Mouse (Mus musculus) Patski (cell line): ENCODE data around the gene Ifi208. TPM values are rescaled to one million over a fixed set of nuclear protein-coding genes. Genes with fewer than 3 reads are reported as not detected.

Experiments used
- ATAC-seq: fragments of 100-300 bp; one replicate; pipeline ENCODE4 v1.8.0; 2021
- CTCF ChIA-PET: fragments of 350-600 bp; sonication (Branson Sonifier 250); formaldehyde crosslinking; loops from one replicate; lab custom pipeline; 2022; ENCODE audit warnings: inconsistent platforms; lab: Charles Lee
- POLR2A ChIA-PET: fragments of 350-600 bp; sonication (Branson Sonifier 250); formaldehyde crosslinking; loops from one replicate; lab custom pipeline; 2022; ENCODE audit warnings: antibody characterized with exemption, inconsistent platforms; lab: Charles Lee
- DNase-seq: peaks from one replicate; pipeline ENCODE4 v3.0.0-alpha.2; 2011; ENCODE audit warnings: low read depth, low spot score
- H3K27me3 ChIP-seq: fragments of 371-371 bp; one replicate; pipeline ENCODE4 v1.5.1; 2021
- CTCF ChIP-seq: fragments of 100-300 bp; IDR thresholded peaks from one replicate; pipeline ENCODE4 v1.5.1; 2021
- in situ Hi-C: fragments of 300-500 bp; cut with MboI; formaldehyde crosslinking; loops from 3 replicates; pipeline ENCODE4 v1.11.1; 2018; ENCODE audit warnings: low pct_unique_long_range_greater_than_20kb, mixed read lengths
- polyA plus RNA-seq: library from polyadenylated mRNA; unstranded; gene quantifications from one replicate; pipeline ENCODE4 v1.2.3, GENCODE M21; 2021

Ifi208 gene
- polyA plus RNA-seq, 1 experiment from 2014 or later, result not detected

GRCm38 (mm10) chr1:173736986-173737385 is 63.5 kb downstream of the Ifi208 start:
- DNase-seq, result no peak
- in situ Hi-C loops, result no loop called here
- ATAC-seq, result no peak
- POLR2A ChIA-PET, result no interaction called here
- no peak for TF ChIP-seq CTCF
- no peaks in the 10 kb centered on the region for H3K27me3 ChIP-seq
- CTCF ChIA-PET, result interaction anchor here (0.9 kb wide), 1 partner anchor 9 kb away, joined by 3 read pairs; no protein-coding TSS in a partner anchor

- no peak for TF ChIP-seq CTCF
- CTCF ChIA-PET, result no interaction called here
- no peak for ATAC-seq
Measured at GRCm38 (mm10) chr1:173740537-173740936, 67.1 kb downstream of the Ifi208 start.

GRCm38 (mm10) chr1:173741656-173742055 is 68.2 kb downstream of the Ifi208 start, which contains the start of gene Ifi207:
Gene Ifi207, minus strand, starts transcription at chr1:173741747.
- no peaks in the 10 kb centered on the region for H3K27me3 ChIP-seq
- TF ChIP-seq CTCF, result no peak
- DNase-seq (no peak), ATAC-seq (no peak)
- in situ Hi-C loops, result no loop called here
- POLR2A ChIA-PET, result no interaction called here
- CTCF ChIA-PET, result no interaction called here

More at GRCm38 (mm10) chr1:173740537-173740936, 67.1 kb downstream of the Ifi208 start:
- in situ Hi-C loops, result no loop called here
- POLR2A ChIA-PET, result no interaction called here
- no peaks in the 10 kb centered on the region for H3K27me3 ChIP-seq
- no peak for DNase-seq

GRCm38 (mm10) chr1:173742262-173742661 is 68.8 kb downstream of the Ifi208 start:
- CTCF ChIA-PET, result no interaction called here
- ATAC-seq (no peak), DNase-seq (no peak)
- POLR2A ChIA-PET, result no interaction called here
- H3K27me3 ChIP-seq, result no peaks in the 10 kb centered on the region
- TF ChIP-seq CTCF, result no peak
- in situ Hi-C loops, result no loop called here

Other genes with a start within 250 kb of the Ifi208 start
- not detected for gene Ifi206, start 182.6 kb upstream of the Ifi208 start, polyA plus RNA-seq
- not detected for gene Ifi214, start 137.7 kb upstream of the Ifi208 start, polyA plus RNA-seq
- not detected for gene Ifi213, start 74.4 kb upstream of the Ifi208 start, polyA plus RNA-seq
- 0.06 TPM for gene Ifi209, start 42.8 kb upstream of the Ifi208 start, polyA plus RNA-seq
- 0.40 TPM for gene Ifi207, start 68.1 kb downstream of the Ifi208 start, polyA plus RNA-seq
- 6.5 TPM for gene Ifi204, start 93.3 kb downstream of the Ifi208 start, polyA plus RNA-seq
- gene Ifi211, start 239.4 kb downstream of the Ifi208 start, polyA plus RNA-seq, result 2.7 TPM